Mouse (Mus musculus) testis, adult 2 months (tissue): ENCODE data around the gene Ugt1a5.

ENCODE experiments used
- CTCF ChIP-seq: fragments of 200-500 bp; IDR thresholded peaks from 2 replicates; pipeline ENCODE4 v1.5.1; 2012; ENCODE audit warnings: low read depth, mild to moderate bottlenecking, inconsistent platforms, low read length, moderate library complexity; ENCODE audit not compliant: control insufficient read depth, insufficient read depth, insufficient replicate concordance
- POLR2A ChIP-seq: fragments of 200-500 bp; IDR thresholded peaks from 2 replicates; pipeline ENCODE4 v1.6.1; 2012; ENCODE audit warnings: low read depth, mild to moderate bottlenecking, inconsistent platforms, low read length, moderate library complexity; ENCODE audit not compliant: control insufficient read depth

- TF ChIP-seq CTCF (no peak), POLR2A (no peak)
These were observed 68.8 kb downstream of the Ugt1a5 start for GRCm38 (mm10) chr1:88234646-88235045.
